In the genomic region with DNA sequence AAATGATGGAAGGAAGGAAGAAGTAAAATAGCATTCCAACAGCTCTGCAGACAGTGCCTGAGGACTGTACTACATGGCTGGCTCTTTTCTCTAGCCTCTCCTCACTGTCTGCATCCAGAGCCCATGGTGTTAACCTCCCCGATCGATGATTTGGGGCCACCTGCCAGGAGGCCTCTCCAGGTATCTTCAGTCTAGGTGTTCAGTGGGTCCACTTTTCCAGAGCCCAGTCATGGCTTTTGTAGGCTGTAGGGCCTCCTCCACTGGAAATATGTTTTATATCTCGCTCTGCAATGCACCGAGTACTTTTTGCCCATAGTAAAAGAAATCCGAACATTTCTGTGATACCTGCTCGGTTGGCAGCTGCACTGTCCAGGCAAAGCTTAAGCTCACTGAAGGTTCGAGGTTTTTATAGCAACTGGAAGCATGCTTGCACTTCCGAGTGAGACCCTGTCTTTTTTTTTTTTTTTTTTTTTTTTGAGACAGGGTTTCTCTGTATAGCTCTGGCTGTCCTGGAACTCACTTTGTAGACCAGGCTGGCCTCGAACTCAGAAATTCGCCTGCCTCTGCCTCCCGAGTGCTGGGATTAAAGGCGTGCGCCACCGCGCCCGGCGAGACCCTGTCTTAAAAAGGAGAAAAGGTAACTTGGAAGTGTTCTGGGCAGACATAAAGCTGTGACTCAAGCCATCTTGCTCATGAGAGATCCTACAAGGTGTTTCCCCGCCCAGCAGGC, we compare ENCODE assay signal across 8 mouse cellular contexts. TPM values are rescaled to one million over a fixed set of nuclear protein-coding genes. Genes with fewer than 3 reads are reported as not detected.
DNase-seq lines count a peak whose midpoint lies in the region; ATAC-seq and TF ChIP-seq lines count a peak whose summit lies in the region.

No protein-coding gene starts in this region.

- in situ Hi-C loops in CH12.LX (cut with MboI; ENCODE audit: low pct_ligation_motif_present, low pct_unique_long_range_greater_than_20kb, low sequenced_read_pairs): no loop called here

- H3K4me2 ChIP-seq in CH12.LX (ENCODE audit: insufficient read depth, low read depth, poor library complexity, severe bottlenecking): no peak overlapping the region
- H3K4me2 ChIP-seq in heart, postnatal 0 days (ENCODE audit: low read depth, low read length): no peak overlapping the region
- peak overlapping the region; percentile 25; the same call in 1 of the 2 replicates for H3K4me2 ChIP-seq in liver, embryonic 14.5 days (ENCODE audit: low read depth)

- 46% methylated on average over 17 of the region's 18 CpGs for WGBS in heart, postnatal 0 days
- 28% methylated on average over 18 of the region's 18 CpGs for WGBS in liver, embryonic 14.5 days (ENCODE audit: insufficient replicate concordance)

- H3K36me3 ChIP-seq in CH12.LX (replicated peaks in 1 of 2; ENCODE audit: control insufficient read depth in 1 of 2, insufficient read depth in 1 of 2, low read length in 1 of 2): peaks cover 7 to 28% of the 10 kb centered on the region in 2 experiments
- no peaks in the 10 kb centered on the region for H3K36me3 ChIP-seq in heart, postnatal 0 days (replicated peaks; ENCODE audit: control insufficient read depth, insufficient read depth, low read length)
- H3K36me3 ChIP-seq in liver, embryonic 14.5 days (replicated peaks; ENCODE audit: control insufficient read depth, insufficient read depth, low read depth): peaks cover 2% of the 10 kb centered on the region; the same call in 1 of the 2 replicates

- TF ChIP-seq CTCF in gastrocnemius, adult 2 months (IDR thresholded peaks at IDR 0.05): no peak
- no peak for TF ChIP-seq CTCF in CH12.LX (conservative IDR thresholded peaks at IDR 0.05 in 1 of 2, IDR thresholded peaks at IDR 0.05 in 1 of 2; ENCODE audit: low read depth in 2 of 2, low read length in 2 of 2)
- TF ChIP-seq CTCF in heart, postnatal 0 days (IDR thresholded peaks at IDR 0.05; ENCODE audit: low read depth): no peak
- no peak for TF ChIP-seq CTCF in liver, embryonic 14.5 days (IDR thresholded peaks at IDR 0.05; ENCODE audit: low read depth)

- no peak for TF ChIP-seq EP300 in CH12.LX (IDR thresholded peaks at IDR 0.05; ENCODE audit: low read length)
- TF ChIP-seq EP300 in heart, postnatal 0 days (IDR thresholded peaks at IDR 0.05; ENCODE audit: low read depth): no peak
- TF ChIP-seq EP300 in liver, embryonic 14.5 days (IDR thresholded peaks at IDR 0.05; ENCODE audit: low read depth): no peak

- peaks cover 7 to 25% of the 10 kb centered on the region in 2 experiments; a peak in 3 of 4 replicates for H3K4me1 ChIP-seq in CH12.LX (ENCODE audit: control insufficient read depth in 1 of 2, insufficient read depth in 2 of 2)
- peaks cover 10% of the 10 kb centered on the region for H3K4me1 ChIP-seq in heart, postnatal 0 days (ENCODE audit: control insufficient read depth, insufficient read depth)
- H3K4me1 ChIP-seq in liver, embryonic 14.5 days (replicated peaks; ENCODE audit: control insufficient read depth in 2 of 2, insufficient read depth in 2 of 2, low read length in 1 of 2): peaks cover 11 to 16% of the 10 kb centered on the region in 2 experiments

- no peak overlapping the region for H3K9ac ChIP-seq in CH12.LX (ENCODE audit: insufficient read depth, low read depth)
- H3K9ac ChIP-seq in heart, postnatal 0 days (replicated peaks; ENCODE audit: low read depth, low read length): no peak overlapping the region
- H3K9ac ChIP-seq in liver, embryonic 14.5 days (replicated peaks): no peak overlapping the region

- no peaks in the 10 kb centered on the region for H3K9me3 ChIP-seq in CH12.LX (replicated peaks; ENCODE audit: low read length)
- no peaks in the 10 kb centered on the region for H3K9me3 ChIP-seq in heart, postnatal 0 days (replicated peaks; ENCODE audit: control insufficient read depth, low read length)
- H3K9me3 ChIP-seq in liver, embryonic 14.5 days (ENCODE audit: control insufficient read depth, low read length): no peaks in the 10 kb centered on the region

- H3K79me2 ChIP-seq in CH12.LX (replicated peaks; ENCODE audit: control insufficient read depth, extremely low read depth, insufficient read depth, poor library complexity, severe bottlenecking): peaks cover 8% of the 10 kb centered on the region; the same call in 1 of the 2 replicates

- no peak for DNase-seq in gastrocnemius, adult 2 months
- no peak for DNase-seq in gastrocnemius, postnatal 4 days (ENCODE audit: low spot score in 2 of 2)
- no peak for DNase-seq in CH12.LX (ENCODE audit: extremely low read depth)
- no peak for DNase-seq in heart, postnatal 0 days (ENCODE audit: low spot score)
- DNase-seq in liver, embryonic 14.5 days (ENCODE audit: low read depth in 3 of 3, low spot score in 3 of 3): no peak
- DNase-seq in frontal cortex, adult 2 months (ENCODE audit: extremely low spot score in 1 of 2, low spot score in 1 of 2): no peak
- no peak for DNase-seq in left cerebral cortex, adult 9 months (ENCODE audit: low spot score in 2 of 2)
- DNase-seq in ovary, postnatal 36 days (ENCODE audit: low spot score): no peak

- H3K4me3 ChIP-seq in gastrocnemius, adult 2 months: peak overlapping the region; percentile 77
- H3K4me3 ChIP-seq in CH12.LX (replicated peaks in 1 of 3; ENCODE audit: low read depth in 2 of 3, low read length in 2 of 3, poor library complexity in 1 of 3): peak overlapping the region in 1 of 3 experiments; percentile 86
- peak overlapping the region; percentile 98 for H3K4me3 ChIP-seq in heart, postnatal 0 days (ENCODE audit: low read depth, low read length)
- H3K4me3 ChIP-seq in liver, embryonic 14.5 days (ENCODE audit: insufficient read depth in 1 of 2, low read depth in 2 of 2, low read length in 2 of 2): peak overlapping the region in 1 of 2 experiments; percentile 94; a peak in 1 of 4 replicates

- intact Hi-C loops in gastrocnemius, adult 2 months (cut with DNase I): loop anchor here (2.0 to 5.0 kb wide), 2 partner anchors 70 to 88 kb away; no protein-coding TSS in a partner anchor

- H3K27me3 ChIP-seq in CH12.LX (replicated peaks): no peaks in the 10 kb centered on the region
- no peaks in the 10 kb centered on the region for H3K27me3 ChIP-seq in heart, postnatal 0 days (ENCODE audit: control insufficient read depth, insufficient read depth, low read length)
- H3K27me3 ChIP-seq in liver, embryonic 14.5 days (ENCODE audit: control insufficient read depth, insufficient read depth, low read length): no peaks in the 10 kb centered on the region

- H3K27ac ChIP-seq in gastrocnemius, adult 2 months: peak overlapping the region; percentile 90; the same call in 1 of the 2 replicates
- no peak overlapping the region for H3K27ac ChIP-seq in CH12.LX (ENCODE audit: insufficient read depth, low read depth)
- no peak overlapping the region for H3K27ac ChIP-seq in heart, postnatal 0 days (ENCODE audit: low read depth)
- H3K27ac ChIP-seq in liver, embryonic 14.5 days: no peak overlapping the region

- TF ChIP-seq RAD21 in CH12.LX (IDR thresholded peaks at IDR 0.05; ENCODE audit: low read depth, low read length): no peak

- no peak for TF ChIP-seq POLR2A in CH12.LX (IDR thresholded peaks at IDR 0.05; ENCODE audit: low read depth, low read length)

- dilution Hi-C loops in CH12.LX (cut with MboI; ENCODE audit: extremely low pct_ligation_motif_present, extremely low pct_unique_long_range_greater_than_20kb, low sequenced_read_pairs): no loop called here

- no peak for ATAC-seq in heart, postnatal 0 days (ENCODE audit: insufficient read depth, low read depth)
- no peak; the same call in 1 of the 2 replicates for ATAC-seq in liver, embryonic 14.5 days (ENCODE audit: insufficient read depth)

RNA-seq across cellular contexts. Expression of gene Nelfcd, which starts 0.4 kb away (rescaled TPM):
- total RNA-seq in gastrocnemius, adult 2 months (2021): 10 to 100 TPM; 18.2 to 23.2 TPM
- 10 to 100 TPM; 58.8 to 77.5 TPM for total RNA-seq in gastrocnemius, postnatal 4 days (2021)
- total RNA-seq in CH12.LX (2012; rRNA removed) (44.6 and 45.2 TPM in 2 replicates), CH12.LX (2014; rRNA removed) (39.1 and 41.5 TPM in 2 replicates)
- polyA plus RNA-seq in CH12.LX (2012; ENCODE audit: insufficient read length, low read depth): 50.5 and 52.3 TPM in 2 replicates
- 30.1 and 36.0 TPM in 2 replicates for total RNA-seq in heart, postnatal 0 days (2014; rRNA removed; ENCODE audit: low replicate concordance)
- polyA plus RNA-seq in heart, postnatal 0 days (2015; fragmentation: Nextera tagmentation; extraction: Ambion mirVana): 56.3 and 60.4 TPM in 2 replicates
- 54.1 and 58.2 TPM in 2 replicates for polyA plus RNA-seq in liver, embryonic 14.5 days (2012; rRNA removed)
- polyA plus RNA-seq in liver, embryonic 14.5 days (2014; fragmentation: Nextera tagmentation; extraction: Ambion mirVana): 62.1 and 70.0 TPM in 2 replicates
- polyA plus RNA-seq in frontal cortex, adult 2 months (2012; rRNA removed): 75.5 and 77.1 TPM in 2 replicates

RNA-seq across cellular contexts. Expression of gene Ctsz, which starts 23.7 kb away (rescaled TPM):
- 10 to 100 TPM; 24.3 to 25.0 TPM for total RNA-seq in gastrocnemius, adult 2 months (2021)
- 10 to 100 TPM; 80.8 to 95.9 TPM for total RNA-seq in gastrocnemius, postnatal 4 days (2021)
- total RNA-seq in CH12.LX (2012; rRNA removed) (417 and 423 TPM in 2 replicates), CH12.LX (2014; rRNA removed) (135 and 141 TPM in 2 replicates)
- polyA plus RNA-seq in CH12.LX (2012; ENCODE audit: insufficient read length, low read depth): 219 and 264 TPM in 2 replicates
- total RNA-seq in heart, postnatal 0 days (2014; rRNA removed; ENCODE audit: low replicate concordance): 72.8 and 75.9 TPM in 2 replicates
- polyA plus RNA-seq in heart, postnatal 0 days (2015; fragmentation: Nextera tagmentation; extraction: Ambion mirVana): 61.7 and 64.3 TPM in 2 replicates
- polyA plus RNA-seq in liver, embryonic 14.5 days (2012; rRNA removed): 61.0 and 71.0 TPM in 2 replicates
- 96.9 and 98.5 TPM in 2 replicates for polyA plus RNA-seq in liver, embryonic 14.5 days (2014; fragmentation: Nextera tagmentation; extraction: Ambion mirVana)
- 71.3 and 75.2 TPM in 2 replicates for polyA plus RNA-seq in frontal cortex, adult 2 months (2012; rRNA removed)

RNA-seq across cellular contexts. Expression of gene Tubb1, which starts 35.3 kb away (rescaled TPM):
- total RNA-seq in gastrocnemius, adult 2 months (2021): not detected
- total RNA-seq in gastrocnemius, postnatal 4 days (2021): under 1 TPM; 0.26 to 0.52 TPM
- total RNA-seq in CH12.LX (2012; rRNA removed) (not detected in 2 replicates), CH12.LX (2014; rRNA removed) (not detected in 2 replicates)
- polyA plus RNA-seq in CH12.LX (2012; ENCODE audit: insufficient read length, low read depth): not detected in 2 replicates
- total RNA-seq in heart, postnatal 0 days (2014; rRNA removed; ENCODE audit: low replicate concordance): 1.0 TPM in 1 of 2 replicates, not detected in the other
- polyA plus RNA-seq in heart, postnatal 0 days (2015; fragmentation: Nextera tagmentation; extraction: Ambion mirVana): 0.73 and 0.74 TPM in 2 replicates
- 24.3 and 25.5 TPM in 2 replicates for polyA plus RNA-seq in liver, embryonic 14.5 days (2012; rRNA removed)
- 24.9 and 32.2 TPM in 2 replicates for polyA plus RNA-seq in liver, embryonic 14.5 days (2014; fragmentation: Nextera tagmentation; extraction: Ambion mirVana)
- polyA plus RNA-seq in frontal cortex, adult 2 months (2012; rRNA removed): 0.25 TPM in 1 of 2 replicates, not detected in the other

RNA-seq across cellular contexts. Expression of gene Atp5e, which starts 48.7 kb away (rescaled TPM):
- 1,000 to 10,000 TPM; 1,018 to 1,329 TPM for total RNA-seq in gastrocnemius, adult 2 months (2021)
- total RNA-seq in gastrocnemius, postnatal 4 days (2021): 100 to 1,000 TPM; 771 to 884 TPM
- total RNA-seq in CH12.LX (2012; rRNA removed) (699 and 716 TPM in 2 replicates), CH12.LX (2014; rRNA removed) (664 and 673 TPM in 2 replicates)
- polyA plus RNA-seq in CH12.LX (2012; ENCODE audit: insufficient read length, low read depth): 251 and 338 TPM in 2 replicates
- total RNA-seq in heart, postnatal 0 days (2014; rRNA removed; ENCODE audit: low replicate concordance): 761 and 1,121 TPM in 2 replicates
- polyA plus RNA-seq in heart, postnatal 0 days (2015; fragmentation: Nextera tagmentation; extraction: Ambion mirVana): 2,030 and 2,121 TPM in 2 replicates
- polyA plus RNA-seq in liver, embryonic 14.5 days (2012; rRNA removed): 145 and 238 TPM in 2 replicates
- 467 and 483 TPM in 2 replicates for polyA plus RNA-seq in liver, embryonic 14.5 days (2014; fragmentation: Nextera tagmentation; extraction: Ambion mirVana)
- polyA plus RNA-seq in frontal cortex, adult 2 months (2012; rRNA removed): 547 and 598 TPM in 2 replicates

RNA-seq across cellular contexts. Expression of gene Prelid3b, which starts 57.7 kb away (rescaled TPM):
- total RNA-seq in gastrocnemius, adult 2 months (2021): 10 to 100 TPM; 38.7 to 56.3 TPM
- total RNA-seq in gastrocnemius, postnatal 4 days (2021): 10 to 100 TPM; 58.9 to 62.8 TPM
- total RNA-seq in CH12.LX (2012; rRNA removed) (90.3 and 123 TPM in 2 replicates), CH12.LX (2014; rRNA removed) (187 TPM in 2 replicates)
- 179 TPM in 2 replicates for polyA plus RNA-seq in CH12.LX (2012; ENCODE audit: insufficient read length, low read depth)
- total RNA-seq in heart, postnatal 0 days (2014; rRNA removed; ENCODE audit: low replicate concordance): 83.5 and 118 TPM in 2 replicates
- polyA plus RNA-seq in heart, postnatal 0 days (2015; fragmentation: Nextera tagmentation; extraction: Ambion mirVana): 144 and 155 TPM in 2 replicates
- polyA plus RNA-seq in liver, embryonic 14.5 days (2012; rRNA removed): 43.3 and 60.7 TPM in 2 replicates
- 90.8 and 96.6 TPM in 2 replicates for polyA plus RNA-seq in liver, embryonic 14.5 days (2014; fragmentation: Nextera tagmentation; extraction: Ambion mirVana)
- polyA plus RNA-seq in frontal cortex, adult 2 months (2012; rRNA removed): 85.6 and 95.5 TPM in 2 replicates
